Mouse (Mus musculus): Measurements from ENCODE around the gene Scrn3. TPM values are rescaled to one million over a fixed set of nuclear protein-coding genes. Genes with fewer than 3 reads are reported as not detected.
A peak's percentile ranks its signal among the peaks of the same experiment; 100 is the strongest.

Scrn3 gene
- polyA plus RNA-seq, 1 experiment from 2014 or later = 21.1 TPM

DNA sequence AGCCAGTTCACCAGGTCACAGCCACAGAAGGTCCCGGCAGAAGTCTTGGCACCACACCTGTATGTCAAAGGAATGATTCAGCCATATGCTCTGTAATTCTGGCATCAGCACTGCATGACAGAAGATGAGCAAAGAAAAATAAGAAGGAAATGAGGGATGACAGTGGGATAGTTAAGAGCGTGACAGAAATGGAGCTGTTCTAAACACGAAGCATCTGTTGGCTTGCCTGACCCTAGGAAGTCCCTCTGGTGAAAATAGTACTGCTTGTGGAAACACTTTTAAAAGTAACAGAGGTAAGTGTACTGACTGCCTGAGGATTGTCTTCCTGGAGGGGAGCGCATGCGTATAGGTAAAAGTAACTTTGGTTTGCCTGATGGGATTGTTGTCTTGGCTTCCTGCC is 31.3 kb downstream of the Scrn3 start:
- Histone ChIP-seq H3K27me3 (no peaks in the 10 kb centered on the region), H3K27ac (no peak overlapping the region), H3K9me3 (no peaks in the 10 kb centered on the region), H3K4me3 (no peak overlapping the region), H3K4me1 (peaks cover 6% of the 10 kb centered on the region; the same call in 1 of the 2 replicates), H3K4me2 (no peak overlapping the region), H3K36me3 (no peaks in the 10 kb centered on the region), H3K9ac (no peak overlapping the region)
- ATAC-seq (ENCODE audit: borderline replicate concordance, extremely low read depth, low FRiP score, low TSS enrichment) = no peak
- WGBS = 65% methylated on average over 5 of the region's 5 CpGs

GRCm38 (mm10) chr2:73345204-73345603 is 32.8 kb downstream of the Scrn3 start:
- no peaks in the 10 kb centered on the region for H3K9me3 ChIP-seq
- peaks cover 6% of the 10 kb centered on the region; the same call in 1 of the 2 replicates for H3K4me1 ChIP-seq
- H3K27ac ChIP-seq = no peak overlapping the region
- H3K4me3 ChIP-seq = no peak overlapping the region
- H3K27me3 ChIP-seq = no peaks in the 10 kb centered on the region
- no peak overlapping the region for H3K9ac ChIP-seq
- no peak for ATAC-seq (ENCODE audit: borderline replicate concordance, extremely low read depth, low FRiP score, low TSS enrichment)
- H3K36me3 ChIP-seq = no peaks in the 10 kb centered on the region
- no peak overlapping the region for H3K4me2 ChIP-seq
- 89% methylated on average over 4 of the region's 4 CpGs for WGBS

- Histone ChIP-seq H3K4me3 (no peak overlapping the region), H3K4me2 (no peak overlapping the region), H3K27ac (no peak overlapping the region), H3K27me3 (no peaks in the 10 kb centered on the region), H3K36me3 (no peaks in the 10 kb centered on the region), H3K9ac (no peak overlapping the region), H3K9me3 (no peaks in the 10 kb centered on the region), H3K4me1 (peaks cover 6% of the 10 kb centered on the region; the same call in 1 of the 2 replicates)
- no peak for ATAC-seq (ENCODE audit: borderline replicate concordance, extremely low read depth, low FRiP score, low TSS enrichment)
- 54% methylated on average over 13 of the region's 13 CpGs for WGBS
Measured at GRCm38 (mm10) chr2:73346345-73347086, 34.1 kb downstream of the Scrn3 start.

GRCm38 (mm10) chr2:73347136-73347535 is 34.7 kb downstream of the Scrn3 start:
- ATAC-seq (ENCODE audit: borderline replicate concordance, extremely low read depth, low FRiP score, low TSS enrichment) = no peak
- Histone ChIP-seq H3K4me1 (peaks cover 11% of the 10 kb centered on the region; the same call in 1 of the 2 replicates), H3K4me2 (no peak overlapping the region), H3K27ac (no peak overlapping the region), H3K36me3 (no peaks in the 10 kb centered on the region), H3K4me3 (no peak overlapping the region), H3K9me3 (no peaks in the 10 kb centered on the region), H3K9ac (no peak overlapping the region), H3K27me3 (no peaks in the 10 kb centered on the region)
- WGBS = 62% methylated on average over 6 of the region's 6 CpGs

DNA sequence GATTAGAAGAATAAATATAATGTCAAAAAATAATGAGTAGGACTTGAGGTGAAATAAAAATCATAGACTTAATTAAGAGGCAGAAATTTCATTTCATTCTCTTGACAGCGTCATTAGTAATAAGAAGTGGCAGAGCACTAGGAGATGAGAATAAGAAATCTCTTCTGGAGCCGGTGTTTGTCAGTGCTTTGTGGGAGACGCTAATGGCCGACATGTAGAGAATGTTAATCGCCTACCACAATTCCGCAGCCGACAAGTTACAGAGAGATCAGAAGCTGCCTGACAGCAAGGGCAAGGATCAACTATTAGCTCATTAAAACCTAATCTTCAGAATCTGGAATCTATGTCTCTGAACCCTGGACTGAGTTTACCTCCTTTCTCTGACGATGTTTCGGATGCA is 35.4 kb downstream of the Scrn3 start:
- no peak overlapping the region for H3K9ac ChIP-seq
- H3K9me3 ChIP-seq = no peaks in the 10 kb centered on the region
- no peaks in the 10 kb centered on the region for H3K36me3 ChIP-seq
- no peak for ATAC-seq (ENCODE audit: borderline replicate concordance, extremely low read depth, low FRiP score, low TSS enrichment)
- no peak overlapping the region for H3K4me3 ChIP-seq
- no peak overlapping the region for H3K27ac ChIP-seq
- peaks cover 11% of the 10 kb centered on the region; the same call in 1 of the 2 replicates for H3K4me1 ChIP-seq
- 47% methylated on average over 9 of the region's 9 CpGs for WGBS
- H3K27me3 ChIP-seq = no peaks in the 10 kb centered on the region
- H3K4me2 ChIP-seq = peak overlapping the region; percentile 1; the same call in 1 of the 2 replicates

- no peak for ATAC-seq (ENCODE audit: borderline replicate concordance, extremely low read depth, low FRiP score, low TSS enrichment)
Measured at GRCm38 (mm10) chr2:73348221-73348620, 35.8 kb downstream of the Scrn3 start.

DNA sequence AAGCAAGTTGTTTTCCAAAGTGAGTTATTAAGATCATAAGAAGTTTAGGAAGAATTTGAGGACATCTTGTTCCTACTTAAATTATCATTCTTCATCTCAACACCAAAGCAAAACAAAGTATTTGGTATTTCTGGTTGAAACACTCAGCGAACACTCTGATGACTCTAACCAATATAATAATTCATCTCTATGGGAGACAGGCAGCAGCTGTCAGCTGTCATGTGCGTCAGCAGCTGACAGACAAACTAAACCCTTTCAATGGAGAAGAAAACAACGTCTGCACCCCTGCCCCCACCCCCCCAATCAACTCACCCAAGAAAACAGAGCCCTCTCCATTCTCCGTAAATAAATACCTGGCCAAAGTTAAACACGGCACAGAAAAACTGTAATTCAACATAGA is 39.1 kb downstream of the Scrn3 start:
- Histone ChIP-seq H3K9me3 (no peaks in the 10 kb centered on the region), H3K4me3 (no peak overlapping the region), H3K27me3 (no peaks in the 10 kb centered on the region), H3K36me3 (no peaks in the 10 kb centered on the region), H3K9ac (no peak overlapping the region), H3K4me1 (peaks cover 5% of the 10 kb centered on the region; the same call in 1 of the 2 replicates), H3K27ac (0 out of 2 replicates have a peak overlapping the region, but pooled peaks have one; percentile 15), H3K4me2 (peak overlapping the region; percentile 30)
- no peak for ATAC-seq (ENCODE audit: borderline replicate concordance, extremely low read depth, low FRiP score, low TSS enrichment)
- WGBS = 23% methylated on average over 5 of the region's 5 CpGs

More at GRCm38 (mm10) chr2:73348221-73348620, 35.8 kb downstream of the Scrn3 start:
- Histone ChIP-seq H3K4me3 (no peak overlapping the region), H3K9ac (no peak overlapping the region), H3K27me3 (no peaks in the 10 kb centered on the region), H3K4me2 (peak overlapping the region; percentile 1; the same call in 1 of the 2 replicates), H3K9me3 (no peaks in the 10 kb centered on the region), H3K36me3 (no peaks in the 10 kb centered on the region), H3K27ac (no peak overlapping the region), H3K4me1 (peaks cover 11% of the 10 kb centered on the region; the same call in 1 of the 2 replicates)
- WGBS = 71% methylated on average over 6 of the region's 6 CpGs

DNA sequence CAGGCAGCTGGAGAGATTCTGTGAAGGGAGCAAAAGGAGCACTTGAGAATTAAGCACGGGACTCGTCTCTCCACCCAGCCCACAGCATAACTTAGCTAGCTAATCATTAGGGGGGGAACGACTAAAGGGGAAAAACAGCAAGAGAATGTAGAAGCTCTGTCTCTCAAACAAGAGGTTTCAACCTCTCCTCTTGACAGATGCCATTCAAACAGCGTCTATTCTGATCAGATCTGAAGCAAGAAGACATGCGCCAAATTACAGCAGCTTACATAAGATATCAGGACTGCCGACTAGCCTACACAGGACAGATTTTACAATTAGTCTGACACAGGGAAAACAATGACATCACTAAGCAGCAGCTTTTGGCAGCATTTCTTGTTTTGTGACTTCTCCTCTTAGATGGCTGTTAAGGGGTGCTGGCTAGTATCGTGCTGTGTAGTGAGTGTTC is 39.5 kb downstream of the Scrn3 start:
- no peaks in the 10 kb centered on the region for H3K36me3 ChIP-seq
- H3K9me3 ChIP-seq = no peaks in the 10 kb centered on the region
- peak overlapping the region; percentile 30 for H3K4me2 ChIP-seq
- 0 out of 2 replicates have a peak overlapping the region, but pooled peaks have one; percentile 15 for H3K27ac ChIP-seq
- H3K27me3 ChIP-seq = no peaks in the 10 kb centered on the region
- peaks cover 5% of the 10 kb centered on the region; the same call in 1 of the 2 replicates for H3K4me1 ChIP-seq
- H3K4me3 ChIP-seq = no peak overlapping the region
- ATAC-seq (ENCODE audit: borderline replicate concordance, extremely low read depth, low FRiP score, low TSS enrichment) = peak; percentile 57; the same call in 1 of the 2 replicates
- no peak overlapping the region for H3K9ac ChIP-seq
- WGBS = 22% methylated on average over 7 of the region's 7 CpGs

DNA sequence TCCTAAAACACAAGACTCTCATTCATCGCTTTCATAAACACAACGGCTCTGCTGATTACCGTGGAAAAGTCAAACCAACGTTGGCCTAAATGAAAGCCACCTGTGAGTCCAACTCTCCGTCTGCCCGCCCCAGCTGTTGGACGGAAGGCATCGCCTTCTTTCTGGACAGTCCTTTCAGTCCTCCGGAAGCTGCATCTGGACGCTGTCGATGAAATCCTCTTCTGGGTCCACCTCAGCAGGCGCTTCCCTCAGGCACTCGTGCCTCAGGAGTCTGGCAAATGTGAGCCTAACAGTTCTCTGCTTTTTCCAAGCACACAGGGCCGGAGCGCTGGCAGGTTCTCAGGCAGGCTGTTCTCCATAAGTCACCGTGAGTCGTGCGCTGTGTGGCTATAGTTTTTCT is 44.6 kb downstream of the Scrn3 start:
- WGBS = 50% methylated on average over 18 of the region's 18 CpGs
- H3K4me1 ChIP-seq = peaks cover 2% of the 10 kb centered on the region; the same call in 1 of the 2 replicates
- H3K27ac ChIP-seq = no peak overlapping the region
- no peak for ATAC-seq (ENCODE audit: borderline replicate concordance, extremely low read depth, low FRiP score, low TSS enrichment)
- H3K9me3 ChIP-seq = no peaks in the 10 kb centered on the region
- no peak overlapping the region; the same call in 1 of the 2 replicates for H3K4me2 ChIP-seq
- H3K27me3 ChIP-seq = no peaks in the 10 kb centered on the region
- H3K36me3 ChIP-seq = no peaks in the 10 kb centered on the region
- no peak overlapping the region for H3K4me3 ChIP-seq
- H3K9ac ChIP-seq = no peak overlapping the region

DNA sequence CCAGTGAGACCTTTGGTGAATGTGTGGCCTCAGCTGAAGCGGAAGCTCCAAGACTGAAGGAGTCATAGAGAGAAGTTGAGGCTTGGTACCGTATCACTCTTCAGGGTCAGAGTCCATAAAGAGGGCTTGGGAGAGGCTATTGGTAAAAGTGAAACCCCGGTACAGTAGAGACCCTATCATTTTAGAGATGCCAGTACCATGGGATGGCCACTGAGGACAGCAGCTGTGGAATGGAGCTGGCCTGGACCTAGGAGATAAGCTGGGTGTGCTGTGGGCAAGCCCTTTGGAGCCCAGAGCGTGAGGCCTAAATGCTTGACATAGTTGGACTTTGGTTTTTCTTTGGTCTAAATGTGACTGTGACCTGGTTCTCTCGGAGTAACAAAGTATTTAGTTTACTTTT is 47.5 kb downstream of the Scrn3 start:
- Histone ChIP-seq H3K27ac (no peak overlapping the region), H3K27me3 (no peaks in the 10 kb centered on the region), H3K36me3 (no peaks in the 10 kb centered on the region), H3K4me1 (no peaks in the 10 kb centered on the region), H3K4me2 (no peak overlapping the region), H3K9ac (no peak overlapping the region), H3K9me3 (no peaks in the 10 kb centered on the region), H3K4me3 (no peak overlapping the region)
- no peak for ATAC-seq (ENCODE audit: borderline replicate concordance, extremely low read depth, low FRiP score, low TSS enrichment)
- WGBS = 85% methylated on average over 5 of the region's 5 CpGs

- Histone ChIP-seq H3K9ac (no peak overlapping the region), H3K9me3 (no peaks in the 10 kb centered on the region), H3K36me3 (no peaks in the 10 kb centered on the region), H3K4me2 (no peak overlapping the region), H3K4me1 (no peaks in the 10 kb centered on the region), H3K27me3 (no peaks in the 10 kb centered on the region), H3K4me3 (no peak overlapping the region), H3K27ac (no peak overlapping the region)
- WGBS = 85% methylated on average over 2 of the region's 2 CpGs
- ATAC-seq (ENCODE audit: borderline replicate concordance, extremely low read depth, low FRiP score, low TSS enrichment) = no peak
Measured at GRCm38 (mm10) chr2:73360536-73360935, 48.1 kb downstream of the Scrn3 start.

DNA sequence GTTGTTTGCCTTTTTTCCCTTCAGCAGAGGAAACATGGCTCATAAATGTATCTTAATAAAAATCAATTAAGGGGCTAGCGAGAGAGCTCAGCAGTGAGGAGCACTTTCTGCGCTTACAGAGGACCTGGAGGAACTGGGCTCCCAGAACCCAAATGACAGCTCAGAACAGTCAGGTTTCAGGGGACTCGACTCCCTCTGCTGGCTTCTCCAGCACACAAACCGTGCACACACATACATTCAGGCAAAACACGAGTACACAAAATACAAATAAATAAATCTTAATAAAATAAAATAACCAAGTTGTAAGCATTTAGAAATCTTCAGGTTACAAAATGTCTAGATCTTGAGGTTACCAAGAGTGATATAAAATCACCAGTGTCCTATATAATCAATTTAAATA is 51.0 kb downstream of the Scrn3 start:
- ATAC-seq (ENCODE audit: borderline replicate concordance, extremely low read depth, low FRiP score, low TSS enrichment) = no peak
- H3K9ac ChIP-seq = no peak overlapping the region
- WGBS = 73% methylated on average over 5 of the region's 5 CpGs
- no peak overlapping the region for H3K27ac ChIP-seq
- H3K4me1 ChIP-seq = no peaks in the 10 kb centered on the region
- no peaks in the 10 kb centered on the region for H3K36me3 ChIP-seq
- no peaks in the 10 kb centered on the region for H3K9me3 ChIP-seq
- no peak overlapping the region for H3K4me2 ChIP-seq
- no peak overlapping the region for H3K4me3 ChIP-seq
- no peaks in the 10 kb centered on the region for H3K27me3 ChIP-seq
